Mouse (Mus musculus) embryonic facial prominence, embryonic 10.5 days (tissue): ENCODE measurements around the gene Isg15. TPM values are rescaled to one million over a fixed set of nuclear protein-coding genes. Genes with fewer than 3 reads are reported as not detected.
A peak's percentile ranks its signal among the peaks of the same experiment; 100 is the strongest.

Source experiments
- DNase-seq: peaks from one replicate; pipeline ENCODE4 v3.0.0-alpha.2; 2017; ENCODE audit warnings: low spot score
- H3K27ac ChIP-seq: fragments of 300-500 bp; sonication (generic); replicated peaks from 2 replicates; pipeline ENCODE4 v1.5.1; 2016; ENCODE audit warnings: mild to moderate bottlenecking
- H3K27me3 ChIP-seq: fragments of 300-500 bp; sonication (generic); replicated peaks from 2 replicates; pipeline ENCODE4 v1.6.1; 2016; ENCODE audit warnings: low read depth, mild to moderate bottlenecking; ENCODE audit not compliant: poor library complexity, severe bottlenecking
- H3K36me3 ChIP-seq: fragments of 300-500 bp; sonication (generic); replicated peaks from 2 replicates; pipeline ENCODE4 v1.6.1; 2016; ENCODE audit warnings: mild to moderate bottlenecking, moderate library complexity
- H3K4me1 ChIP-seq: fragments of 300-500 bp; sonication (generic); 2 replicates; pipeline ENCODE4 v1.6.1; 2016
- H3K4me3 ChIP-seq: fragments of 300-500 bp; sonication (generic); 2 replicates; pipeline ENCODE4 v1.5.1; 2016; ENCODE audit warnings: mild to moderate bottlenecking, moderate library complexity
- H3K9me3 ChIP-seq: fragments of 300-500 bp; sonication (generic); 2 replicates; pipeline ENCODE4 v1.6.1; 2016; ENCODE audit warnings: mild to moderate bottlenecking
- WGBS: fragments of 180-500 bp; shearing (Covaris S2); methylation state at CpG from one replicate; pipeline ENCODE4 v1.1.7; 2016; 5-methylcytosine and 5-hydroxymethylcytosine counted together
- polyA plus RNA-seq: library from polyadenylated mRNA; unstranded; fragments of >200 nt; fragmentation: Nextera tagmentation; extraction: Ambion mirVana; gene quantifications from 2 replicates; pipeline ENCODE4 v1.2.1, GENCODE M21; 2016

The Isg15 gene
- polyA plus RNA-seq, 1 experiment from 2014 or later: 0.47 TPM

DNA sequence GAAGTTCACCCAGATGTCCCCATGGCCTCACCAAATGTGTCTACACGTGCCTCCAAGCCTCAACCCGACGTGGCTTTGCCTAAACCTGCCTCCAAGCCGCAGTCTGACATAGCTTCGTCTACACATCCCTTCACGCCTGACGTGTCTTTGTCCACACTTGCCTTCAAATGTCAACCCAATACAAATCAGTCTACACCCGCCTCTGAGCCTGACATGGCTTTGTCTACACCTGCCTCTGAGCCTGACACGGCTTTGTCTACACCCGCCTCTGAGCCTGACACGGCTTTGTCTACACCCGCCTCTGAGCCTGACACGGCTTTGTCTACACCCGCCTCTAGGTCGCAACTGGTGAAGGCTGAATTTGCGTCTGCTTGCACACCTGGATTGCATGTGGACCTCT lies 17.2 kb upstream of the Isg15 start:
- H3K27ac ChIP-seq: no peak overlapping the region
- H3K27me3 ChIP-seq: no peaks in the 10 kb centered on the region
- peaks cover 10% of the 10 kb centered on the region; the same call in 1 of the 2 replicates for H3K36me3 ChIP-seq
- no peak for DNase-seq
- WGBS: 82% methylated on average over 16 of the region's 16 CpGs
- H3K4me1 ChIP-seq: peaks cover 5% of the 10 kb centered on the region; the same call in 1 of the 2 replicates
- no peaks in the 10 kb centered on the region for H3K9me3 ChIP-seq
- no peak overlapping the region for H3K4me3 ChIP-seq

DNA sequence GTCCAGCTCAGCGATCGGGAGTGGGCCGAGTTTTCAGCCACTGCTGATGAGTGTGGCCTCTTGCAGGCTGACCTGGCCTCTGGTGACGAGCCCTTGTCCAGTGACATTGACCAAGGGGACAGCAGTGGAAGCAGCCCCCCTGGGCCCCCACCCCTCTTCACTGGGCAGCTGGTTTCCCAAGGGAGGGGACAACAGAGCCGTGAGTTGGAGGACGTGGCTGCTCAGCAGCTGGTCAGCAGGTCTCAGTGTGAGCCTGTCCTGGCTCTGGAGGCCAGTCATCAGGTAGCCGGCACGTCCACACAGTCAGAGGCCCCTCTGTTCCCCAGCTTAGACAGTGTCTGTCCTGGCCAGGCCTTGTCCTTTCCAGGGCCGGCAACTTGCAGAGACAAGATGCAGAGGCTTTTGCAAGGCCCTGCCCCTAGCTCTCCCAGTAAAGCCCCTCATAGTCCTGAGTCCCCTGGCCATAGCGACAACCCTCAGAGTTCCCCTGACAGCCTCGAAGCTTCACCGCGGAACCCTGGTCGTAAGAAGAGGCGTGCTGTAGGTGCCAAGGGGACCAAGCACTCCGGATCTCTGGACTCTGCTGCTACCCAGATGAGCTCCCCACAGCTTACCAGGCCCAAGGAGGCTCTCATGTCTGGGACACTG lies 16.5 kb upstream of the Isg15 start:
- 82% methylated on average over 16 of the region's 16 CpGs for WGBS
- H3K27me3 ChIP-seq: no peaks in the 10 kb centered on the region
- peaks cover 5% of the 10 kb centered on the region; the same call in 1 of the 2 replicates for H3K36me3 ChIP-seq
- H3K4me3 ChIP-seq: no peak overlapping the region
- peaks cover 5% of the 10 kb centered on the region; the same call in 1 of the 2 replicates for H3K4me1 ChIP-seq
- H3K9me3 ChIP-seq: no peaks in the 10 kb centered on the region
- no peak overlapping the region for H3K27ac ChIP-seq
- DNase-seq: no peak

DNA sequence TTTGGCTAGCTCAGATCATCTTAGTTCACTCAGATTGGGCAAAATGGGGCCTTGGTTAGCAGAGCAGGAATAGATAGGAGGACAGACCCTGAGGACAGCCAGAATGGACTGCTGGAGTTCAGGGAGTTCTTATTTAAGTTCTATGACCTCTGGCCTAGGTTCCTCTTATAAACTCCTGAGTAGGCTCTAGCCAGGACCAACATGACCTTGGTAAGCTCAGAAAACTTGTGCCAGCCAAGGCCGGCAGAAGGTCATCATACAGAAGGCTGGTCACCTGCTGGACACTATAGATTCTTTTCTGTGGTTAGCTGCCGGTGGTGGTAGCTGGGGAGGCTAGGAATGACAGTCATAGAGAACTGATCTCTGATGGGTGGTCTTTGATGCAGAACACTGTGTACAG lies 15.6 kb upstream of the Isg15 start:
- no peak for DNase-seq
- peaks cover 5% of the 10 kb centered on the region; the same call in 1 of the 2 replicates for H3K4me1 ChIP-seq
- WGBS: 91% methylated on average over 2 of the region's 2 CpGs
- H3K27me3 ChIP-seq: no peaks in the 10 kb centered on the region
- H3K27ac ChIP-seq: no peak overlapping the region
- no peak overlapping the region for H3K4me3 ChIP-seq
- no peaks in the 10 kb centered on the region; the same call in 1 of the 2 replicates for H3K36me3 ChIP-seq
- no peaks in the 10 kb centered on the region for H3K9me3 ChIP-seq

DNA sequence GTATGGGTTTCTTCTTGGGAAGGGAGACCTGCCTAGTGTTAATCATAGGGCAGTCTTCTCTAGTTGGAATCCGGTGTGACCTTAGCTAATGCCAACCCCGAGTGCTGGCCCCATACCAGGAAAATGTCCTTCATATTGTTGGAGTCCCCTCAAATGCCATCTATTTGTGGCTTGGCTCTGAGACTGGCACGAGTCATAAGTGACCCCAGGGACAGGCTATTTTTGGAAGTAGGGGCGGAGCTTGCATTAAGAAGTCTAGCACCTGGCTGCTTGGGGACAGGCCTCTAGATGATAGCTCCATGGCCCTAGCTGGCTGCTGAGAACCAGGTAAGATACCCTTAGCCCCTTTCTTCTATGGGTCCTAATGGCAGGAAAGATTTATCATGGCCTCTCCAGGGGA lies 15.0 kb upstream of the Isg15 start, which contains the start of gene Perm1:
Gene Perm1, plus strand, starts transcription at position 220 of the 400 bp plus-strand sequence.
- no peaks in the 10 kb centered on the region for H3K27me3 ChIP-seq
- H3K27ac ChIP-seq: no peak within 1 kb of the TSS
- H3K4me1 ChIP-seq: peaks cover 5% of the 10 kb centered on the region; the same call in 1 of the 2 replicates
- H3K4me3 ChIP-seq: no peak within 1 kb of the TSS
- DNase-seq: no peak
- WGBS: 77% methylated on average over 4 of the region's 4 CpGs
- no peaks in the 10 kb centered on the region; the same call in 1 of the 2 replicates for H3K36me3 ChIP-seq
- H3K9me3 ChIP-seq: no peaks in the 10 kb centered on the region

DNA sequence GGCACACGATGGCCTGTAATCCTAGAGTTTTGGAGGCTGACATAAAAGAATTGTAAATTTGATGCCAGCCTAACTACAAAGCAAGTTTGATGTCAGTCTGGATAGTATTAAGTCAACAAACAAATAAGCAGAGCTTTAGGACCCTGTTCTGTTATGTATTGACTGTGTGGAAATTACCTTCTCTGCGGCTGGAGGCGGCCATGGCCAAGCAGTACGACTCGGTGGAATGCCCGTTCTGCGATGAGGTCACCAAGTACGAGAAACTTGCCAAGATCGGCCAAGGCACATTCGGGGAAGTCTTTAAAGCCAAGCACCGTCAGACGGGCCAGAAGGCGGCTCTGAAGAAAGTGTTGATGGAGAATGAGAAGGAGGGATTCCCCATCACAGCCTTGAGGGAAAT lies 12.5 kb upstream of the Isg15 start:
- peaks cover 5% of the 10 kb centered on the region; the same call in 1 of the 2 replicates for H3K4me1 ChIP-seq
- no peaks in the 10 kb centered on the region for H3K9me3 ChIP-seq
- no peaks in the 10 kb centered on the region; the same call in 1 of the 2 replicates for H3K36me3 ChIP-seq
- H3K4me3 ChIP-seq: no peak overlapping the region
- no peak for DNase-seq
- H3K27me3 ChIP-seq: no peaks in the 10 kb centered on the region
- H3K27ac ChIP-seq: no peak overlapping the region
- 93% methylated on average over 13 of the region's 13 CpGs for WGBS

DNA sequence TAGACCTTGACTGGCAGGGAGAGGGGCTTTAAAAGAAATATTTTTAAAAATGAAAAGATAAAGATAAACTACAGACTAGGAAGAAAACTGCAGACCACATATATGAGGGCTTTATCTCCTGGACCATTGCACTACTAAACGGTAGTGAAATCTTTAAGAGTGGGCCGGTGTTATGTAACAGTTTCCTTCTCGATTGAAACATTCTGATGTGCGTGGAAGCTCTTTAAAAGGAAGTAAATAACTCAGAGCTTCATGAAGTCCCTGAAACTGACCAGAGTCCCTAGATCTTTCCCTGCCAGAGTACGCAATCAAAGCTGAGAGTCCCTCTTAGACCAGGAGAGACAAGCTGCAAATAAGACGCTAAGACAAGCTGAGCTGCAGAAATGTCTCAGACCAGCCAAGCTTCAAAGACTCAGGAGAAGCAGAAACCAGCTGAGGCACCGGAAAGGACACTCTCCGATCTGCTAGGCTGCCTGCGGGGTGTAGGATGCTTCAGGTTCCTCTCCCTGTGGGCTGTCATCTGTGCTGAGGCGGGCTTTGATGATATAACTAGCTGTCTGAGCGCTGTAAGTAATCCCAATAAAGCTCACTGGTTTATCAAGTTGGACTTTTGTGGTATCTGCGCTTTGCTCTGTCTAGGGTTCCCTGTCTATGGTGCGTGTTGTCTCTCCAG lies 9.5 kb upstream of the Isg15 start:
- Histone ChIP-seq H3K4me1 (no peaks in the 10 kb centered on the region), H3K27me3 (peaks cover 10% of the 10 kb centered on the region), H3K4me3 (no peak overlapping the region), H3K36me3 (no peaks in the 10 kb centered on the region; the same call in 1 of the 2 replicates), H3K9me3 (no peaks in the 10 kb centered on the region), H3K27ac (no peak overlapping the region)
- WGBS: 82% methylated on average over 13 of the region's 13 CpGs
- no peak for DNase-seq

DNA sequence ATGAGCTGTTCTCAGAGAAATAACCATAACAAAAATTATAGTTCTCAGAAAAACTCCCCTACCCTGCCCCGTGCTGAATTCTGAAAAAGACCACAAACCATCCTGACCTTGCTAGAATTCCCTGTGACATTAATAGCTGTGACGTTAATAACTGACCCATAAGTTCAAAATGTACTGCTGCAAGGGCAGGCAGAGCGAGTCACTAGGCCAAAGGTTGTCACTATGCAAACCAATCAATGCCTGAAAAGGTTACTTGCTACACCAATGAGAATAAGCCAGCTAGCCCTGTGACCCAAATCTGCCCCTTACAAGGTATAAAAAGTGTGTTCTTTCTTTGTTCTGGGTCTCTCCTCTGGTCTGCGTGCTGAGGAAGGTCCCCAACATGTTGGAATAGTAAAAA lies 8.3 kb upstream of the Isg15 start:
- H3K27me3 ChIP-seq: peaks cover 22% of the 10 kb centered on the region
- no peak overlapping the region for H3K27ac ChIP-seq
- H3K4me1 ChIP-seq: peaks cover 11% of the 10 kb centered on the region
- no peaks in the 10 kb centered on the region for H3K9me3 ChIP-seq
- H3K36me3 ChIP-seq: no peaks in the 10 kb centered on the region; the same call in 1 of the 2 replicates
- 84% methylated on average over 4 of the region's 4 CpGs for WGBS
- DNase-seq: no peak
- H3K4me3 ChIP-seq: no peak overlapping the region

DNA sequence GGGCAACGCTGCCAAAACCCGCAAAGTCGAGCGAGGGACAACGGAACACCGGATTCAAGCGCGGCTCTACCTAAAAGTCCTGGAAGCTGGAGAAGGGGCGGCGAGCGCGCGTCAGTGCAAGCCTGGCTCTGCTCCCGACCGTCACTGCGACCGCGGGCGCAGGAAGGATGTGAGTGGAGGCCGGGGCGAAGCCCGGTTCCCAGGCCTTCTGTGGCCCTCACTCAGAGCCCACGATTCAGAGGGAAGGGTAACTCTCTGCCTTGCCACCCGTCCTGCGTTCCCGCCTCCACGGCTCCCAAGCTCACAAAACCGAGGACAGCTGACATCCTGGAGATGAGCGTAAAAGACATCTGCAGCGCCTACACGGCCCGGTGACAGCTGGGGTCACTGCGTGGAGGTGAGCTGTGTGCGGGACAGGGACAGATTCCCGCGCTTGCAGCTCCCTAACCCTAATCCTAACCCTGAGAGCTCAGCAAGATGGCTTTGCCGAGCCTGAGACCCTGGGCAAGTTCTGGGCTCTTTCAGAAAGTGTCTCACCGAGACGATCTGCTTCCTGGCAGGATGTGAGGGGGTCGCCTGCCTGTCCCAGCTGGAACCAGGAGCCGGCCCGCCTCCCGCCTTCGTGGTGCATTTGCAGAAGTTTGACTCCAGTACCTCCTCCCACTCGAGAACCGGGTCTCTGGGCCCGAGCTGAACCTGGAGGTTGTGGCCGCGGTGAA lies 3.0 kb upstream of the Isg15 start:
- peaks cover 30% of the 10 kb centered on the region for H3K4me1 ChIP-seq
- no peaks in the 10 kb centered on the region for H3K9me3 ChIP-seq
- peak overlapping the region; percentile 71 for H3K4me3 ChIP-seq
- peak overlapping the region; percentile 76 for H3K27ac ChIP-seq
- peak; percentile 55 for DNase-seq
- peaks cover 42% of the 10 kb centered on the region for H3K27me3 ChIP-seq
- WGBS: under 1% methylated on average over 49 of the region's 49 CpGs
- H3K36me3 ChIP-seq: no peaks in the 10 kb centered on the region

DNA sequence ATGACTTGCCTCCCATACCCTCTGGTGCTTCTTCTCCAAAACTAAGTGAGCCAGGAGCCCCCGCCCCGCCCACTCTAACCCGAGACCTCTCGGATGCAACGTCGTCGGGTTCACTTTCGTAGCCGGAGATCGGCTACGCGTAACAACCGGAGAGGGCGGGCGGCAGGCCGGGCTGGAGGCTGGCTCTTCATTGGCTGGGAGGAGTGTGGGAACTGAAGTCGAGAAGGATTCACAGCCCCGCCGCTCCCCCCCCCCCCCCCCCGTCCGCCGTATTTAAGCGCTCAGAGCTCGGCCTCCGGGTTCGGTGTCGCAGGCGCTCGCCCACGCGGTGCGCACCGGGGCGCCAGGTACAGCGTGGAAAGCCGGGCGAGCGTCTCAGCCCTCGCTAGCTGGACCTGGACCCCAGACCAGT lies 2.4 kb upstream of the Isg15 start, which contains the start of gene AW011738:
Gene AW011738, plus strand, starts transcription at position 304 of the 412 bp plus-strand sequence.
- peak within 1 kb of the TSS; percentile 71 for H3K4me3 ChIP-seq
- peak; percentile 86 for DNase-seq
- H3K36me3 ChIP-seq: no peaks in the 10 kb centered on the region
- under 1% methylated on average over 39 of the region's 39 CpGs for WGBS
- peaks cover 33% of the 10 kb centered on the region for H3K4me1 ChIP-seq
- H3K9me3 ChIP-seq: no peaks in the 10 kb centered on the region
- peaks cover 42% of the 10 kb centered on the region for H3K27me3 ChIP-seq
- peak within 1 kb of the TSS; percentile 76 for H3K27ac ChIP-seq

DNA sequence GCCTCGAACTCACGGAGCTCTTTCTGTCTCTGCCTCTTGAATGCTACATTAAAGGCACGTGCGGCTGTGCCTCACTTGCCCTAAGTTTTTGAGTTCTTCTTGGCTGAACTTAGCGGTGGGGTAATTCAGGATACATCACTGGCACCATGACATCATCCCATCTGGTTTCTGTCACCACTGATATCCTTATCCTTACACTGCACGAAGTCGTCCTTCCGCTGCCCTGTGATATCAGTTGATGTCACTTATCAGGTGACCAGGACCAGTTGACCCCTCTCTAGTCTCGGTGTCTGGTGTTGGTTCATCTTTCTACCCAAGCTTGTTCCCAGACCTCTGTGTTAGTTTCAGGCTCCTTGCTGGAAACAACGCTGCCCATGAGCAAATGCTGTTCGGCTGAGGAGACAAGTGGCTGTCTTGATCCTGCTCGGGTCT lies 1.9 kb upstream of the Isg15 start:
- Histone ChIP-seq H3K9me3 (no peaks in the 10 kb centered on the region), H3K4me3 (peak overlapping the region; percentile 71), H3K27ac (peak overlapping the region; percentile 76), H3K36me3 (no peaks in the 10 kb centered on the region), H3K4me1 (peaks cover 37% of the 10 kb centered on the region), H3K27me3 (peaks cover 42% of the 10 kb centered on the region)
- WGBS: 48% methylated on average over 12 of the region's 12 CpGs
- DNase-seq: no peak

DNA sequence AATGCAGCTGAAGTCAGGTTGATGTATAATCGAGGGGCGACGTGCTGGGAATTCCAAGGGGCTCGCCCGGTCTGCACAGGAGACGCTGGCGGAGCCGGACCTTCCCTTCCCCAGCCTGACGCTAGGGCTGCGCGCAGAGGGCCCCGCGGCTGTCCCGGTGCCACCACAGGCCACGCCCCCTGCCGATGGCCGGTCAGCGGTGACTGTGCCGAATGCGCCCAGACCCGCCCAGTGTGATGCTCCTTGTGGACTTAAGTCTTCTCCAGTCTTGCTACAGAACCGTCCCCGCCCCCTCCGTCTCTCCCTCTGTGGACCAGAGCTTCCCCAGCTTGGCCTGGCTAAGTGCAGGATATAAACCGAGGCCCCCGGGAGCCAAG lies 2.8 kb downstream of the Isg15 start:
- Histone ChIP-seq H3K36me3 (peaks cover 27% of the 10 kb centered on the region), H3K4me3 (peak overlapping the region; percentile 84), H3K27ac (peak overlapping the region; percentile 96), H3K4me1 (peaks cover 53% of the 10 kb centered on the region), H3K9me3 (no peaks in the 10 kb centered on the region), H3K27me3 (peaks cover 24% of the 10 kb centered on the region)
- no peak for DNase-seq
- under 1% methylated on average over 26 of the region's 26 CpGs for WGBS

DNA sequence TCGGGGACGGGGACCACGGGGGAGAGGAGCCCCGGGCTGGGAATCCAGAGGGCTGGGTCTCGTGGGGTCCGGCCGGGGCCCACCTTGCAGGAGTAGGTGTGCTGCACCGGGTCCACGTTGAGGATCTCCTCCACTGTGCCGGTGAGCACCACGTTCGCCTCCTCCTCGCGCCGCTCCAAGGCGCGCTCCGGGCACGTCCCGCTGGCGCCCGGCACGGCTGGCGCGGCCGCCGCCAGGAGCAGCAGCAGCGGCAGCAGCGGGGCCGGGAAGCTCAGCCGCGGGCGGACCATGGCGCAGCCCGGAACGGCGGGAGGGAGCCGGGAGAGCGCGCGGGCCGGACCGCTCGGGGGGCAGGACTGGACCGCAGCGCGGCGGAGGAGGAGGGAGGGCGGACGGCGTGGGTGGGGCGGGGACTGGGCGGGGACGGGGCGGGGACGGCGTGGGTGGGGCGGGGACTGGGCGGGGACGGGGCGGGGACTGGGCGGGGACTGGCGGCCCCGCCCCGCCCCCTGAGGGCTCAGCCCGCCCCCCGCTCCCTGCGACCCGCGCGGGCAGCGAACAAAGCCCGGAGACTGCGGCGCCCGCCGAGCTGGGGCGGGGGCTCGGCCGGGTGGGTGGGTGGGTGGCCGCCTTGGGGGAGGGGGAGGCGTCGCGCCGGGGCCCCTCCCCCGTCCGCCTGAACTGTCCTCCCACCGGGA lies 3.3 kb downstream of the Isg15 start, which contains the start of gene Agrn:
Gene Agrn, minus strand, starts transcription at position 358 of the 698 bp plus-strand sequence.
- Histone ChIP-seq H3K4me3 (peak within 1 kb of the TSS; percentile 84), H3K4me1 (peaks cover 54% of the 10 kb centered on the region), H3K9me3 (no peaks in the 10 kb centered on the region), H3K27ac (peak within 1 kb of the TSS; percentile 96), H3K36me3 (peaks cover 32% of the 10 kb centered on the region), H3K27me3 (peaks cover 19% of the 10 kb centered on the region)
- 1% methylated on average over 55 of the region's 88 CpGs for WGBS
- peak; percentile 94 for DNase-seq
